Mouse (Mus musculus): ENCODE measurements around the gene Ppil1.
"Not testable (repeated sequence)": the region's sequence is repeated elsewhere in the genome, so short reads cannot be mapped to it uniquely, and the experiment has no call there.

Ppil1 gene

GRCm38 (mm10) chr17:29251608-29252390 is 12.2 kb downstream of the Ppil1 start:
- DNase-seq (ENCODE audit: low read depth): no peak

GRCm38 (mm10) chr17:29251006-29251405 is 13.0 kb downstream of the Ppil1 start:
- DNase-seq (ENCODE audit: low read depth): not testable (repeated sequence)

GRCm38 (mm10) chr17:29249512-29249911 is 14.5 kb downstream of the Ppil1 start:
- DNase-seq (ENCODE audit: low read depth): peak; percentile 47

GRCm38 (mm10) chr17:29247881-29248280 is 16.1 kb downstream of the Ppil1 start:
- DNase-seq (ENCODE audit: low read depth): no peak

- DNase-seq (ENCODE audit: low read depth): peak; percentile 77
These were observed 17.4 kb downstream of the Ppil1 start for GRCm38 (mm10) chr17:29246602-29247001.

GRCm38 (mm10) chr17:29245725-29246124 is 18.3 kb downstream of the Ppil1 start:
- DNase-seq (ENCODE audit: low read depth): no peak

- DNase-seq (ENCODE audit: low read depth): no peak
These were observed 19.1 kb downstream of the Ppil1 start for GRCm38 (mm10) chr17:29244912-29245311.

DNA sequence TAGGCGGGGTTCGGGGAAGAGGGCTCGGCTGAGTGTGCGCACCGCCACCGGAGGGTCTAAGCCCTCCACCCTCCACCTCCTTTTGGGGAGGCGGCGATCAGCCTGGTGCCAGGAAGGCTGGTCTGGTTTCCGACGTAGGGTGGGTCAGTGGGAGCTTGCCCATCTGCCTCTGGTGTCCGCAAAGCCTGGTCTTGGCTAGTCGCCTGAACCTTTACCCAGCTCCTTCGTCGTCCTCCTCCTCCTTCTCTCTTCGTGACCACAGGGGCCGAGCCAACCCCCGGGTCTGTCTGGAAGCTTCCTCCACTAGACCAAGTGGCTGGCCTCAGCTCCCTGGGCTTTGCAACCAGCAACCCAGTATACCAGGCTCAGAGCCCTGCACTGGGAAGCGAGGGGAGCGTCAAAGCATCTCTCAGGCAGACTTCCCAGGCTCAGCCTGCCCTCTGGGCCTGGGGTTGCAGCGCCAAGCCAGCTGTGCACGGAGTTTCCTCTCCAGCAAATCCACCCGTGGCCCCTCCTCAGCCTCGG is 25.5 kb downstream of the Ppil1 start:
- DNase-seq (ENCODE audit: low read depth): no peak

DNA sequence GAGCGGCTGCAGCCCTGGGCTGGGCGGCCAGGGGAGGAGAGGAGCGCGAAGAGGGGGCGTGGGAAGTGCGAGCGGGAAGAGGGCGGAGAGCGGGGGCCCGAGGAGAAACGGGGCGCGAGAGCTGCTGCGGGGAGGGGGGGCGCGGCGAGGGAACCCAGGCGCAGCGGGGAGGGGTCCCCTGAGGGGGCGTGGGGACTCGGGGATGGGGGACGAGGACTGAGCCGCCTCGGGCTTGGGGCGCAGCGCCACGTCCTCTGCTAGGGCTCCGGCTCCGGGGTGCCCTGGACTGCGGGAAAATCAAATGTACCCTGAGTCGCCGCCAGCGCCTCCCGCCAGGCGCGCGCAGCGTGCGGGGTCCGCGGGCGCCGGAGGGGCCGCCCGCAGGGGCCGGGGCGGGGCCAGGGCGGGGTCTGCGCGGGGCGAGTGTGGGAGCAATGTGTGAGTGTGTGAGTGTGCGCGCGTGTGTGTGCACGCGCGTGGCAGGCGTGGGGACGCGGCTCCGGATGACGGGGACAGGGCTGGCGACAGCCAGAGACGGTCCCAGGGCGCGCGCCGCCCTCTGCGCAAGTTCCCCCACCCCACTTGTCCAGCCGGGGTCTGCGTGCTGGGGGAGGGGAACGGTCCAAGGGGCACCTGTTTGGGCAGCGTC is 26.1 kb downstream of the Ppil1 start, which contains the start of gene Cpne5:
TSS of gene Cpne5 (minus strand) at position 396 of the 649 bp plus-strand sequence.
- DNase-seq (ENCODE audit: low read depth): no peak

DNA sequence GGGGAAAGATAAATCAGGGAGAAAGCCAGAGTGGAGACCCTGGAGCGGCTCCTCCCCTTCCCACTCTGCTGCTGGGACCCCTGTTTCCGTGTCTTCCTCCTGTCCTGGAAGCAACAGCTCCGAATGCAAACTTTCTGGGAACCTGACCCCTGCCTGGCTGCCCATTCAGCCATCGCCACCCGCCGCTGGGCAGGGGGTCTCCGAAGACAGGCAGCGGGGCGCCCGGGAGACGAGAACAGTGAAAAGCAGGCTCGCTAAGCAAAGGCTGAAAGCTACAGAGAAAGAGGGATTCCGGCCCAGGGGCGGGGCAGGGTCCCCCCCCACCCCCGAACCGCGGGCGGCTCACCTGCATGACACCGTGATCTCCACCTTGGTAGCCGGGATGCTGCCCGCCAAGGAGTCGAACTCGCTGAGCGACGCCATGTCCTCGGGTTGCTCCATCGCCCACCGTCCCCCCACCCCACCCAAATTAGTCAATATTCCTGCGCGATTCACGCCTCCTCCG is 26.7 kb downstream of the Ppil1 start:
- no peak for DNase-seq (ENCODE audit: low read depth)

- DNase-seq (ENCODE audit: low read depth): no peak
These were observed 27.9 kb downstream of the Ppil1 start for GRCm38 (mm10) chr17:29236111-29236510.

DNA sequence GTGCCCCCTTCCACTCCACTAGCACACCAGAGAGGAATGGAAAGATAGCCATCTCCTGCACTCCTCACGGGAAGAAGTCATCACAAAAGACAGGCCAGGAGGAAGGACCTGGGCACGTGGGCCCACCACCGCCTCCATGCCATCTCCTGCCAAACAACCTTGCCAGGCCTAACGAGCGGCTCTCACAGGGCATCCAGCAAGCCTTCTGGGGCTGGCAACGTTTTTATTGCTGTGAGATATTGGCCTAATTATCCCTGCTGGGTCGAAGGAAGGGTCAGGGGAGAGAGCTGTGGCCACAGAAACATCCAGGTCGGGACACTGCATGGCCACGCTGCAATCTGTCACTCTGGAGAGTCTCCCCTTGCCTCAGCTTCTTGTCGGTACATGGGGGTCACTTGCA is 32.9 kb downstream of the Ppil1 start:
- DNase-seq (ENCODE audit: low read depth): no peak

- no peak for DNase-seq (ENCODE audit: low read depth)
These were observed 43.4 kb downstream of the Ppil1 start for GRCm38 (mm10) chr17:29220631-29221030.

- no peak for DNase-seq (ENCODE audit: low read depth)
These were observed 46.0 kb downstream of the Ppil1 start for GRCm38 (mm10) chr17:29218017-29218416.

- no peak for DNase-seq (ENCODE audit: low read depth)
These were observed 47.9 kb downstream of the Ppil1 start for GRCm38 (mm10) chr17:29216078-29216477.

DNA sequence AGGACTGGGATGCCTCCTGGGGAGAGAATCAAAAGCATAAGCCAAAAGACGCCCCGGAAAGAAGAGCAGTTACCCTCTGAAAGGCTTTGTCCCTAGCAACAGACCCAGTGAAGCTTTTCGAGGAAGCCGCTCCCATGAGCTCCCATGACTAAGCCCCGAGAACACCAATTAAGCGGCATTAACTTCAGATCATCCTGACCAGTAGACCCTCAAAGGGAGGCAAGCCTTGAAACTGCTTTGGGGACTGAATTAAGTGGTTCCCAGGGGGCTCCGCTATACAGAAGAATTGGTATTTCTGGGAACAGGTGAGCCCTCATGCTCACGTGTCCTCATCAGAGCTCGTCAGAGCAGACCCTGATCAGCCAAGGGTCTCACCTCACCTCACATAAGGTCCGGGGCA is 49.3 kb downstream of the Ppil1 start:
- no peak for DNase-seq (ENCODE audit: low read depth)

- no peak for DNase-seq (ENCODE audit: low read depth)
These were observed 49.9 kb downstream of the Ppil1 start for GRCm38 (mm10) chr17:29214193-29214456.

DNA sequence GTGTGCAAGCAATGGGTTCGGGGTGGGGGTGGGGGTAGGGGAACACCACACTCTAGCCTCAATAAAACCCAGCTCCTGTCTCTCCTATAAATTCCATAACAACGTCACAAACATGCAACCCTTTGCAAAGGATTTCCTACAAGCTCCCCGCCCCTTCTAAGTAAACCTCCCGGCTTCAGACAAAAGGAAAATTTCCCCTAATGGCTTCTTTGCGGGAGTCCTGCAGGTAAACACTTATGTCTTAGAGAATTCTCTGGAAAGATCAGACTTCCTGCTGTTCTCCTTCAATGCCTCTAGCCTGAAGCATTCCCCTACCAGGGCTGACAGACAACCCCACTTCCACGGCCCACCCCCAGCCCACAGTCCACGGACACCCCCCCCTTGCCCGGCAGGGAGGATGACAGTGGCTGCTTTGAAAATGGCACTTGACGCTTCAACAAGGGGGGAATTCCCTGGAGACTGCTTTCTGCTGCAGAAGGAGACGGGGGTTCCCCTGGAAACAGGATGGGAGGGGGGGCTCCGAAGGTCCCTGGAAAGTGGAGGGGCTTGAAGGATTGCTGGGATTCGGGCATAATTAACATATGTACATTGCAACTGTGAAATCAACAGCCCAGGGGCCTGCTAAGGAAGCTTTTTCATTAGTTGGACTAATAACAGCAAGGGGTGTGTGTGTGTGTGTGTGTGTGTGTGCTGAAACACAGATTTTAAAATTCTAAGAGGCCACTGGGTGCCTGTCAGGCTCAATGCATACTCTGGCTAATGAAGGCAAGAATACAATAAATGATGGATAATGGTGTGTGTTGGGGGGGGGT is 50.4 kb downstream of the Ppil1 start:
- no peak for DNase-seq (ENCODE audit: low read depth)

- DNase-seq (ENCODE audit: low read depth): no peak
These were observed 52.1 kb downstream of the Ppil1 start for GRCm38 (mm10) chr17:29211836-29212235.

- DNase-seq (ENCODE audit: low read depth): no peak
These were observed 53.9 kb downstream of the Ppil1 start for GRCm38 (mm10) chr17:29210037-29210436.

GRCm38 (mm10) chr17:29206052-29206451 is 57.9 kb downstream of the Ppil1 start:
- no peak for DNase-seq (ENCODE audit: low read depth)

DNA sequence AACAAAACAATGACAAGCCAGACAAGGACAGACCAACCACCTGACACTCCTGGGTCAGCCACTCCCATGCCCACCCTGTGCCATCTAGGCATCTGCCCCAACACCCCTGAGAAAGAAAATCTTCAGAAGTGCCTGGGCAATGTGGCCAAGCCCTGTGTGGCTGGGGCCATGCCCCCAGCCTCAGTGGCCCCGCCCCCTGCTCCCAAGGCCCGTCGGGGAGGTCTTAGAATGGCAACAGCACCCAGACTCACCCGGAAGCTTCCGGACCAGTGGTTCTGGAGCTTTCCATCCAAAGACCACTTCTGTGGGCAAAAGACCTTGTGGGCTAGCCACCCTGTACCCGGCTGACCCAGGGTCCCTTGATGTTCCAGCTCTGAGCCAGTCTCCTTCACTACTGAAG is 61.4 kb downstream of the Ppil1 start:
- DNase-seq (ENCODE audit: low read depth): no peak
